Mouse (Mus musculus): ENCODE results near the gene Hoxc11. TPM values are rescaled to one million over a fixed set of nuclear protein-coding genes. Genes with fewer than 3 reads are reported as not detected.

Gene Hoxc11
- polyA plus RNA-seq, 1 experiment = 1.2 TPM

- Histone ChIP-seq H3K4me3 (ENCODE audit: insufficient read depth, low read length) (peak within 1 kb of the TSS; percentile 26), H3K27ac (ENCODE audit: insufficient read depth, low read length) (peak within 1 kb of the TSS; percentile 46; the same call in 1 of the 2 replicates)
These were observed 36.5 kb downstream of the Hoxc11 start, which contains the start of gene Hoxc8 for GRCm38 (mm10) chr15:102990461-102991397. TSS of gene Hoxc8 (plus strand) at chr15:102990607.

GRCm38 (mm10) chr15:102991782-102992181, 37.6 kb downstream of the Hoxc11 start:
- no peaks in the 10 kb centered on the region for H3K4me1 ChIP-seq (ENCODE audit: control insufficient read depth, insufficient read depth, low read length)
- no peak for TF ChIP-seq CTCF (IDR thresholded peaks at IDR 0.05; ENCODE audit: borderline replicate concordance, insufficient read depth, low read length)
- H3K27ac ChIP-seq (ENCODE audit: insufficient read depth, low read length) = 0 out of 2 replicates have a peak overlapping the region, but pooled peaks have one; percentile 46
- peak overlapping the region; percentile 26 for H3K4me3 ChIP-seq (ENCODE audit: insufficient read depth, low read length)

More at GRCm38 (mm10) chr15:102990461-102991397, 36.5 kb downstream of the Hoxc11 start, which contains the start of gene Hoxc8:
- H3K4me1 ChIP-seq (ENCODE audit: control insufficient read depth, insufficient read depth, low read length) = no peaks in the 10 kb centered on the region
- TF ChIP-seq POLR2A (IDR thresholded peaks at IDR 0.05; ENCODE audit: low read depth, low read length) (peak; percentile 21; the same call in 1 of the 2 replicates), CTCF (IDR thresholded peaks at IDR 0.05; ENCODE audit: borderline replicate concordance, insufficient read depth, low read length) (no peak)

DNA sequence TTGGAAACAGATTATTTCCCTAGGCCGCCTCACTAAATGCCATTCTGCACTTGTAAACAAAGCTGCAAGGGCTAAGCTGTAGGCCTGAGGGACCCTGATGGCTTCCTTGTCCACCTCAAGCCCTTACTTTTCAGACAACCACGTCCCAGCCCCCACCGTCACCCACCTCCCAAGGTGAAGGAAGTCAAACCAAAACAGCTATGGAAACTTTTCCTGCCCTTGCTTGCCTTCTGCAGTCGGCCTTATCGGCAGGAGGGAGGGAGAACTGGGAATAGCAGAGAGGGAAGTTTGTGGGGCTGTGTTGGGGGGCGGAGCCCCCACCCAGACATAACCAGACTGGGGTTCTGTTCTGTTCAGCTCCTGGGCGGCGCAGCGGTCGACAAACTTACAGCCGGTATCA, 38.0 kb downstream of the Hoxc11 start:
- H3K4me3 ChIP-seq (ENCODE audit: insufficient read depth, low read length) = peak overlapping the region; percentile 26
- H3K27ac ChIP-seq (ENCODE audit: insufficient read depth, low read length) = peak overlapping the region; percentile 50; the same call in 1 of the 2 replicates
- no peaks in the 10 kb centered on the region for H3K4me1 ChIP-seq (ENCODE audit: control insufficient read depth, insufficient read depth, low read length)
- TF ChIP-seq CTCF (IDR thresholded peaks at IDR 0.05; ENCODE audit: borderline replicate concordance, insufficient read depth, low read length) (no peak), POLR2A (IDR thresholded peaks at IDR 0.05; ENCODE audit: low read depth, low read length) (no peak)

DNA sequence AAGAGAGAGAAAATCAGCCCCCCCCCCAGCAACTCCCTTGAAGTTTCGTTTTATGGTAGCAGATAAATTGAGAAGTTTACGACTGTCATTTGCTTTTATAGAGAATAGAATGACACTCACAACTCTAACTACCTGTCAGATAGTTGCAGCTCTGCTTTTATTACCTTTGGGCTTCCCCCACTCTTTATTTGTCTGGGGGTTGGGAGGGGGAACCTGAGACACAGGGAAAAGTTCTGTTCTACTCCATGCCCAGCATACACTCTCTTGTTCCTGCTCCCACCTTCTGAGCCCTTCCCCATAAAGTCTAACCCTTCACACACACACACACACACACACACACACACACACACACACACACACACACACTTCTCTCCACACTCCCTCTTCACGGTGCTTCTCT, 38.6 kb downstream of the Hoxc11 start:
- TF ChIP-seq CTCF (IDR thresholded peaks at IDR 0.05; ENCODE audit: borderline replicate concordance, insufficient read depth, low read length) (no peak), POLR2A (IDR thresholded peaks at IDR 0.05; ENCODE audit: low read depth, low read length) (no peak)
- Histone ChIP-seq H3K27ac (ENCODE audit: insufficient read depth, low read length) (peak overlapping the region; percentile 50; the same call in 1 of the 2 replicates), H3K4me3 (ENCODE audit: insufficient read depth, low read length) (peak overlapping the region; percentile 26; the same call in 1 of the 2 replicates), H3K4me1 (ENCODE audit: control insufficient read depth, insufficient read depth, low read length) (no peaks in the 10 kb centered on the region)

- H3K27ac ChIP-seq (ENCODE audit: insufficient read depth, low read length) = peak overlapping the region; percentile 16; the same call in 1 of the 2 replicates
- H3K4me1 ChIP-seq (ENCODE audit: control insufficient read depth, insufficient read depth, low read length) = no peaks in the 10 kb centered on the region
- no peak for TF ChIP-seq CTCF (IDR thresholded peaks at IDR 0.05; ENCODE audit: borderline replicate concordance, insufficient read depth, low read length)
- 0 out of 2 replicates have a peak overlapping the region, but pooled peaks have one; percentile 1 for H3K4me3 ChIP-seq (ENCODE audit: insufficient read depth, low read length)
These were observed 42.3 kb downstream of the Hoxc11 start for GRCm38 (mm10) chr15:102996548-102996947.

DNA sequence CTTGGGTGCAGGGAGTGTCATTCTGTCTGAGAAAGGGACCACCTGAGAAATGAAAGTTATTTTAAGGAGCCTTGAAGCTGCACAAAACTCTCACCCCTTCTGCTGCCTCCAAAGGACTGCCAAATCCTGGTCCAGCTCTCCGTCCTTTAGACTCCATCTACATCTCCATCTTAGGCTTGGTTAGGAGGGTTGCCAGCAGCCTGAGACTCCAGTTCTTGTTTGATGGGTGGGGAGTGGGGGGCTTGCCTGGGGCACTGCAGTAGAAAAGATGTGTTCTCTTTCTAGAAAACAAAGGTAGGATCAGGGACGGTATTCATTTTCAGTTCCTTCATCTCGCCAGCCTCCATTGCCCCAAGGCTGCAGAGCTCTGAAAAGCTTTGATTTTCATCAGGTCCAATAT, 43.2 kb downstream of the Hoxc11 start:
- H3K4me1 ChIP-seq (ENCODE audit: control insufficient read depth, insufficient read depth, low read length) = no peaks in the 10 kb centered on the region
- TF ChIP-seq CTCF (IDR thresholded peaks at IDR 0.05; ENCODE audit: borderline replicate concordance, insufficient read depth, low read length) = no peak
- TF ChIP-seq POLR2A (IDR thresholded peaks at IDR 0.05; ENCODE audit: low read depth, low read length) = no peak
- peak overlapping the region; percentile 11; the same call in 1 of the 2 replicates for H3K4me3 ChIP-seq (ENCODE audit: insufficient read depth, low read length)
- H3K27ac ChIP-seq (ENCODE audit: insufficient read depth, low read length) = peak overlapping the region; percentile 90

DNA sequence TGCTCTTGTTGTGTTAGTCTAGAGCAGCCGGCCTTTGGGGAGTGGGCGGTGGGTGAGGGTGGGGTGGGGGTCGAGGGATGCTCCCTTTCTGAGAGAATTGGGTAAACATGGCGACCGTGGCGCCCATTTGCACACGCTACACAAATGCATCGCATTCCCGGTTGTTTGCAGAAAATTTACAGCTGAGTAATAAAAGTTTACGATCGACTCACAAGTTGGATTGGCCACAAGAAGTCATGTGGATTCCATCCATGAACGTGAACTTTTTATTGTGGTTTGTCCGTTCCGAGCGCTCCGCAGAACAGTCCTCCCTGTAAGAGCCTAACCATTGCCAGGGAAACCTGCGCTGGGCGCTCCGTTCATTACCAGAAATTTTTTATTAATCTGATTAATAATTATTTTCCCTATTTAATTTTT, 43.7 kb downstream of the Hoxc11 start, which contains the start of gene Hoxc6:
Gene Hoxc6, plus strand, starts transcription at position 319 of the 417 bp plus-strand sequence.
- Histone ChIP-seq H3K4me1 (ENCODE audit: control insufficient read depth, insufficient read depth, low read length) (no peaks in the 10 kb centered on the region), H3K4me3 (ENCODE audit: insufficient read depth, low read length) (peak within 1 kb of the TSS; percentile 41), H3K27ac (ENCODE audit: insufficient read depth, low read length) (peak within 1 kb of the TSS; percentile 90)
- TF ChIP-seq POLR2A (IDR thresholded peaks at IDR 0.05; ENCODE audit: low read depth, low read length) (peak; percentile 78), CTCF (IDR thresholded peaks at IDR 0.05; ENCODE audit: borderline replicate concordance, insufficient read depth, low read length) (no peak)

- peak overlapping the region; percentile 90 for H3K27ac ChIP-seq (ENCODE audit: insufficient read depth, low read length)
- peak overlapping the region; percentile 41 for H3K4me3 ChIP-seq (ENCODE audit: insufficient read depth, low read length)
- TF ChIP-seq POLR2A (IDR thresholded peaks at IDR 0.05; ENCODE audit: low read depth, low read length) = peak; percentile 35
- TF ChIP-seq CTCF (IDR thresholded peaks at IDR 0.05; ENCODE audit: borderline replicate concordance, insufficient read depth, low read length) = no peak
- no peaks in the 10 kb centered on the region for H3K4me1 ChIP-seq (ENCODE audit: control insufficient read depth, insufficient read depth, low read length)
These were observed 44.5 kb downstream of the Hoxc11 start for GRCm38 (mm10) chr15:102998608-102999182.

- Histone ChIP-seq H3K4me3 (ENCODE audit: insufficient read depth, low read length) (peak overlapping the region; percentile 41), H3K27ac (ENCODE audit: insufficient read depth, low read length) (peak overlapping the region; percentile 92), H3K4me1 (ENCODE audit: control insufficient read depth, insufficient read depth, low read length) (no peaks in the 10 kb centered on the region)
- TF ChIP-seq CTCF (IDR thresholded peaks at IDR 0.05; ENCODE audit: borderline replicate concordance, insufficient read depth, low read length) (no peak), POLR2A (IDR thresholded peaks at IDR 0.05; ENCODE audit: low read depth, low read length) (no peak; the same call in 1 of the 2 replicates)
These were observed 45.1 kb downstream of the Hoxc11 start for GRCm38 (mm10) chr15:102999183-102999831.

Data from embryonic fibroblast, embryonic 13.5 days (primary cell).